Mouse (Mus musculus): ENCODE measurements around the gene Tbx20.

The Tbx20 gene

GRCm38 (mm10) chr9:24767056-24767455 lies 7.0 kb downstream of the Tbx20 start:
- DNase-seq, result no peak

- DNase-seq, result no peak
Observed at GRCm38 (mm10) chr9:24765572-24765971, 8.5 kb downstream of the Tbx20 start.

- no peak for DNase-seq
Observed at GRCm38 (mm10) chr9:24760461-24760860, 13.6 kb downstream of the Tbx20 start.

- DNase-seq, result no peak
Observed at GRCm38 (mm10) chr9:24744958-24745357, 29.1 kb downstream of the Tbx20 start.

- DNase-seq, result peak; percentile 14
Observed at GRCm38 (mm10) chr9:24701246-24701645, 72.9 kb downstream of the Tbx20 start.

- peak; percentile 16 for DNase-seq
Observed at GRCm38 (mm10) chr9:24696405-24696778, 77.7 kb downstream of the Tbx20 start.

GRCm38 (mm10) chr9:24695700-24696404 lies 78.3 kb downstream of the Tbx20 start, which contains the start of gene Dpy19l2:
Gene Dpy19l2, minus strand, starts transcription at chr9:24696293.
- DNase-seq, result peak; percentile 85
